Mouse (Mus musculus) intestine, embryonic 14.5 days (tissue): ENCODE results near the gene 4933430I17Rik. TPM values are rescaled to one million over a fixed set of nuclear protein-coding genes. Genes with fewer than 3 reads are reported as not detected.

Experiments used
- ATAC-seq: fragments of 200-750 bp; cut with Nextera tagmentation; replicated peaks from 2 replicates; pipeline ENCODE4 v1.8.0; 2017; ENCODE audit warnings: low read depth, moderate number of reproducible peaks, moderate TSS enrichment, moderate library complexity; ENCODE audit not compliant: low FRiP score, low TSS enrichment
- DNase-seq: peaks from one replicate; pipeline ENCODE4 v3.0.0-alpha.2; 2018; ENCODE audit warnings: low spot score
- H3K27ac ChIP-seq: fragments of 300-500 bp; sonication (generic); 2 replicates; pipeline ENCODE4 v1.5.1; 2014; ENCODE audit warnings: low read depth, mild to moderate bottlenecking, control low read depth
- H3K27me3 ChIP-seq: fragments of 300-500 bp; sonication (generic); replicated peaks from 2 replicates; pipeline ENCODE4 v1.6.1; 2014; ENCODE audit warnings: low read length, control low read depth; ENCODE audit not compliant: control insufficient read depth, insufficient read depth
- H3K36me3 ChIP-seq: fragments of 300-500 bp; sonication (generic); 2 replicates; pipeline ENCODE4 v1.6.1; 2014; ENCODE audit warnings: low read length, control low read depth; ENCODE audit not compliant: control insufficient read depth, insufficient read depth
- H3K4me1 ChIP-seq: fragments of 300-500 bp; sonication (generic); replicated peaks from 2 replicates; pipeline ENCODE4 v1.6.1; 2014; ENCODE audit warnings: low read length, control low read depth, mixed read lengths; ENCODE audit not compliant: control insufficient read depth, insufficient read depth
- H3K4me2 ChIP-seq: fragments of 300-500 bp; sonication (generic); 2 replicates; pipeline ENCODE4 v1.6.1; 2014; ENCODE audit warnings: low read length
- H3K4me3 ChIP-seq: fragments of 300-500 bp; sonication (generic); 2 replicates; pipeline ENCODE4 v1.5.1; 2014; ENCODE audit warnings: low read depth, low read length, control low read depth, mixed read lengths
- H3K9ac ChIP-seq: fragments of 300-500 bp; sonication (generic); 2 replicates; pipeline ENCODE4 v1.6.1; 2014; ENCODE audit warnings: mild to moderate bottlenecking, low read length
- H3K9me3 ChIP-seq: fragments of 300-500 bp; sonication (generic); 2 replicates; pipeline ENCODE4 v1.6.1; 2016; ENCODE audit warnings: low read length, control low read depth; ENCODE audit not compliant: control insufficient read depth
- WGBS: fragments of 180-500 bp; shearing (Covaris S2); extraction: QIAGEN DNeasy Blood & Tissue Kit; methylation state at CpG from one replicate; pipeline ENCODE4 v1.1.7; 2014; 5-methylcytosine and 5-hydroxymethylcytosine counted together
- polyA plus RNA-seq: library from polyadenylated mRNA; unstranded; fragments of >200 nt; fragmentation: Nextera tagmentation; extraction: Ambion mirVana; gene quantifications from 2 replicates; pipeline ENCODE4 v1.2.1, GENCODE M21; 2014

4933430I17Rik gene
- polyA plus RNA-seq, 1 experiment from 2014 or later = 0.26 TPM

- ATAC-seq (no peak), DNase-seq (no peak)
- no peak overlapping the region for H3K4me3 ChIP-seq
- no peak overlapping the region for H3K9ac ChIP-seq
- H3K36me3 ChIP-seq = no peaks in the 10 kb centered on the region
- no peaks in the 10 kb centered on the region for H3K9me3 ChIP-seq
- H3K4me2 ChIP-seq = no peak overlapping the region
- H3K4me1 ChIP-seq = 0 out of 2 replicates have a peak, but pooled peaks cover 15% of the 10 kb centered on the region
- no peaks in the 10 kb centered on the region for H3K27me3 ChIP-seq
- WGBS = 100% methylated on average over 1 of the region's 1 CpGs
- no peak overlapping the region for H3K27ac ChIP-seq
Measured at GRCm38 (mm10) chr4:62568359-62568758, 43.2 kb downstream of the 4933430I17Rik start.

GRCm38 (mm10) chr4:62569603-62570002 is 44.4 kb downstream of the 4933430I17Rik start:
- ATAC-seq = no peak
- Histone ChIP-seq H3K27ac (no peak overlapping the region), H3K4me2 (no peak overlapping the region), H3K4me1 (0 out of 2 replicates have a peak, but pooled peaks cover 15% of the 10 kb centered on the region), H3K9ac (no peak overlapping the region), H3K4me3 (no peak overlapping the region), H3K36me3 (no peaks in the 10 kb centered on the region), H3K27me3 (no peaks in the 10 kb centered on the region), H3K9me3 (no peaks in the 10 kb centered on the region)
- DNase-seq = no peak
- WGBS = 90% methylated on average over 5 of the region's 5 CpGs

- no peak overlapping the region; the same call in 1 of the 2 replicates for H3K27ac ChIP-seq
Measured at GRCm38 (mm10) chr4:62570029-62570428, 44.9 kb downstream of the 4933430I17Rik start.

GRCm38 (mm10) chr4:62582365-62583264 is 57.4 kb downstream of the 4933430I17Rik start:
- peak overlapping the region; percentile 40; the same call in 1 of the 2 replicates for H3K4me3 ChIP-seq
- H3K27ac ChIP-seq = no peak overlapping the region
- no peaks in the 10 kb centered on the region for H3K9me3 ChIP-seq
- DNase-seq (peak; percentile 73), ATAC-seq (peak; percentile 77)
- no peaks in the 10 kb centered on the region for H3K36me3 ChIP-seq
- H3K4me1 ChIP-seq = peaks cover 6% of the 10 kb centered on the region; the same call in 1 of the 2 replicates
- peak overlapping the region; percentile 69 for H3K4me2 ChIP-seq
- H3K27me3 ChIP-seq = peaks cover 24% of the 10 kb centered on the region
- WGBS = 23% methylated on average over 18 of the region's 18 CpGs
- peak overlapping the region; percentile 42; the same call in 1 of the 2 replicates for H3K9ac ChIP-seq

More at GRCm38 (mm10) chr4:62570029-62570428, 44.9 kb downstream of the 4933430I17Rik start:
- 0 out of 2 replicates have a peak, but pooled peaks cover 12% of the 10 kb centered on the region for H3K4me1 ChIP-seq
- DNase-seq (no peak), ATAC-seq (0 out of 2 replicates have a peak, but pooled peaks have one; percentile 40)
- H3K27me3 ChIP-seq = no peaks in the 10 kb centered on the region
- H3K4me3 ChIP-seq = no peak overlapping the region
- no peak overlapping the region for H3K4me2 ChIP-seq
- H3K9me3 ChIP-seq = no peaks in the 10 kb centered on the region
- 38% methylated on average over 5 of the region's 5 CpGs for WGBS
- H3K36me3 ChIP-seq = no peaks in the 10 kb centered on the region
- H3K9ac ChIP-seq = no peak overlapping the region

- Histone ChIP-seq H3K27ac (no peak overlapping the region), H3K4me3 (peak overlapping the region; percentile 40), H3K4me1 (peaks cover 6% of the 10 kb centered on the region; the same call in 1 of the 2 replicates), H3K36me3 (no peaks in the 10 kb centered on the region), H3K9me3 (no peaks in the 10 kb centered on the region), H3K9ac (peak overlapping the region; percentile 42), H3K4me2 (peak overlapping the region; percentile 69), H3K27me3 (peaks cover 24% of the 10 kb centered on the region)
- 3% methylated on average over 40 of the region's 42 CpGs for WGBS
- DNase-seq = peak; percentile 74
- ATAC-seq = peak; percentile 90
Measured at GRCm38 (mm10) chr4:62583265-62584092, 58.3 kb downstream of the 4933430I17Rik start.

GRCm38 (mm10) chr4:62587067-62587466 is 61.9 kb downstream of the 4933430I17Rik start:
- no peak overlapping the region for H3K27ac ChIP-seq
- 84% methylated on average over 8 of the region's 8 CpGs for WGBS
- DNase-seq = no peak
- H3K27me3 ChIP-seq = peaks cover 19% of the 10 kb centered on the region
- no peak overlapping the region for H3K9ac ChIP-seq
- H3K36me3 ChIP-seq = no peaks in the 10 kb centered on the region
- no peak overlapping the region for H3K4me2 ChIP-seq
- H3K9me3 ChIP-seq = no peaks in the 10 kb centered on the region
- no peak overlapping the region for H3K4me3 ChIP-seq
- ATAC-seq = no peak
- peaks cover 15% of the 10 kb centered on the region for H3K4me1 ChIP-seq

- Histone ChIP-seq H3K27ac (peak overlapping the region; percentile 74), H3K4me1 (peaks cover 10% of the 10 kb centered on the region), H3K9ac (no peak overlapping the region), H3K27me3 (no peaks in the 10 kb centered on the region), H3K36me3 (no peaks in the 10 kb centered on the region), H3K9me3 (no peaks in the 10 kb centered on the region), H3K4me3 (no peak overlapping the region), H3K4me2 (no peak overlapping the region)
- 88% methylated on average over 1 of the region's 1 CpGs for WGBS
- ATAC-seq = peak; percentile 71; the same call in 1 of the 2 replicates
- DNase-seq = no peak
Measured at GRCm38 (mm10) chr4:62590878-62591277, 65.7 kb downstream of the 4933430I17Rik start.

- peak overlapping the region; percentile 62; the same call in 1 of the 2 replicates for H3K27ac ChIP-seq
- H3K4me1 ChIP-seq = peaks cover 10% of the 10 kb centered on the region
- H3K4me2 ChIP-seq = 0 out of 2 replicates have a peak overlapping the region, but pooled peaks have one; percentile 3
- H3K9ac ChIP-seq = no peak overlapping the region
- ATAC-seq = peak; percentile 90
- no peaks in the 10 kb centered on the region for H3K27me3 ChIP-seq
- H3K4me3 ChIP-seq = no peak overlapping the region
- 11% methylated on average over 11 of the region's 11 CpGs for WGBS
- no peaks in the 10 kb centered on the region for H3K36me3 ChIP-seq
- H3K9me3 ChIP-seq = no peaks in the 10 kb centered on the region
- peak; percentile 77 for DNase-seq
Measured at GRCm38 (mm10) chr4:62591326-62591725, 66.2 kb downstream of the 4933430I17Rik start.
